Mouse (Mus musculus) liver, adult 2 months (tissue): Measurements from ENCODE around the gene Selenop.

Experiments used
- CTCF ChIP-seq: fragments of 200-500 bp; IDR thresholded peaks from 2 replicates; pipeline ENCODE4 v1.5.1; 2011; ENCODE audit warnings: low read depth, low read length, control low read depth
- POLR2A ChIP-seq: fragments of 200-500 bp; IDR thresholded peaks from 2 replicates; pipeline ENCODE4 v1.6.1; 2011; ENCODE audit warnings: low read length, control low read depth; ENCODE audit not compliant: insufficient read depth; ENCODE audit errors: extremely low read depth

GRCm38 (mm10) chr15:3262883-3263282 lies 5.5 kb upstream of the Selenop start:
- TF ChIP-seq CTCF (no peak), POLR2A (no peak)
